Mouse (Mus musculus): ENCODE measurements around the gene Vmn2r46.
"Not testable (repeated sequence)": the region's sequence is repeated elsewhere in the genome, so short reads cannot be mapped to it uniquely, and the experiment has no call there.

Vmn2r46 gene

DNA sequence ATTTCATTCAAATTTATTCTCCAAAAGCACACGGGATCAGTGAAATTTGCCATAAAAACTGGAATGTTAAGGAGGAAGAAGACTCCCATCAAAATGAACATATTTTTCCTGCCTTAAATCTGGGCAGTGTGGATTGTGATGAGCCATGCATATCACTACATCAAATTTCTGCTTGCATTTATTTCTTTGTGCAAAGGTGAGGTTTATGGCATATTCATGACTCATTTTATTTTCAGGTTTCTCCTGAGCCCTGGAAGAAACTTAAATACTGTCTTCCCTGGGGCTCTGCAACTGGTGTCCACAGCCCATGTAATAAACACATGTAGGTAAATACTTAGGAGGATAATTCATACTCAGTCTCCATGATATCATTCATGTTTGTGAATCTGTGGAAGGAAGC, at the start of gene Vmn2r46:
Vmn2r46 (minus strand) TSS at position 101 of the 400 bp plus-strand sequence.
- not testable (repeated sequence) for DNase-seq (ENCODE audit: low spot score)
